Mouse (Mus musculus) right cerebral cortex, postnatal 36 days (tissue): Measurements from ENCODE around the gene Pik3c2g.

Experiments used
- DNase-seq, 2 experiments: peaks; one replicate each; pipeline ENCODE4 v3.0.0; 2022; ENCODE audit warnings: low spot score in 2 of 2, mixed read lengths in 1 of 2

Gene Pik3c2g

GRCm38 (mm10) chr6:139735708-139736626 lies 148.9 kb downstream of the Pik3c2g start:
- DNase-seq = no peak

- no peak for DNase-seq
Observed at GRCm38 (mm10) chr6:139738350-139738749, 151.3 kb downstream of the Pik3c2g start.

- no peak for DNase-seq
Observed at GRCm38 (mm10) chr6:139742693-139743432, 155.8 kb downstream of the Pik3c2g start.

DNA sequence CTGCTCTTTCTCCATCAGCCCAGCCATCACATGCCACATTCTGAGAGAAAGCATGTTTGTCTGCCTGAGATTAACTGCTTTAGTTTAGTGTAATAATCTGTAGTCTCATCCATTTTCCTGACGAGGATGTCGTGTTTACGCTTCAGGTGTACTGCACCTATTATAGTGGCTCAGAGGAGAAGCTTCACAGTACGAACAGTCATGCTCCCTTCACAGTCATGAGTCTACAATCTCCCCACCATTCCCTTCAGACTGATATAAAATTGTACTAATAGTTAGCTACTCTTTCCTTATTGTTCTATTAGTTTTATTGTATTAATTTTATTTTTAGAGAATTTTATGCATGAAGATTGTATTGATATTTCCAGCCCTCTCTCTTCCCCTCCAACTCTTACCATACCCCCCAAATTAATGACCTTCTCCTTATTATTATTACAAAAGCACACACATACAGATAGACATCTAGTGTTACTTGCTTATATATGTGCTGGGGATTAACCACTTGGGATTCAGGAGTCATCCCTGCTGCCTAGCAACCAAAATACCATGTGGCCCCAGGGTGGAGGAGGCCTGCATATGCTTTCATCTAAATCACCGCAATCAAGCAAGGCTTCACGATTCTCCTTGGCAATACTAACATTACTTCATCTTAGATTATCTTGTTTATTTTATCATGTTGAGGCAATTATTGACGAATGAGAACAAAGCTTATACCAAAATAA lies 159.9 kb downstream of the Pik3c2g start:
- no peak for DNase-seq

- DNase-seq = no peak
Observed at GRCm38 (mm10) chr6:139748091-139748771, 161.2 kb downstream of the Pik3c2g start.

DNA sequence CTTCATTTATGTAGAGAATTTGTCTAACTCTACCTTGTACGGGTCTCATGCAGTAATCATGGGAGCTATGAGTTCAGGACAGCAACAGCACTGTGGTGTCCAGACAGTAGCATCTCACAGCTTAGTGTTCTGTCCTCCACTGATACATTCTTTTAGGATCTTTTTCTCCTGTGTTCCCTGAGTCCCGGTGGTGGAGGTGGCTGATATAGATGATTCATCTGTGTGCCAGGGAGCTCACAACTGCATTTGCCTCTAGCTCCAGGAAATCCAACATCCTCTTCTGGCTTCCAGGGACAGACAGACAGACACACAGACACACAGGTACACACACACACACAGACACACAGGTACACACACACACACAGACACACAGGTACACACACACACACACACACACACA lies 163.6 kb downstream of the Pik3c2g start:
- no peak for DNase-seq

DNA sequence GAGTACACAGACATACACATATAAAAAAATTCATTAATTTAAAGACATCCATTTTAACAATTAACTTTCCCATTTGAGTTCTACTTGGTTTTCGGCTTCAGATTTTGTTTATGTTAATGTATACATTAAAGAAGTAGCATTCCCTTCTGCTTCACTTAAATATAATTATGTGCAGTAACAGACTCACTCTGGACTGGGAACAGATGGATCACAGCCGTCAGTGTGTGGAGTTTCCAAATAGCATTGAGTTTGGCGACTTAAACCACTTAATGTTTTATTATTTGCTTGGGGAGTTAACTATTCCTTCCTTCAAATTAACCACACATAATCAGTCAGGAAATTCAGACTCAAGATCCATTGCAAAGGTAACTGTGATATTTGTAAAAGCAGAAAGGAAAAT lies 164.0 kb downstream of the Pik3c2g start:
- no peak for DNase-seq

DNA sequence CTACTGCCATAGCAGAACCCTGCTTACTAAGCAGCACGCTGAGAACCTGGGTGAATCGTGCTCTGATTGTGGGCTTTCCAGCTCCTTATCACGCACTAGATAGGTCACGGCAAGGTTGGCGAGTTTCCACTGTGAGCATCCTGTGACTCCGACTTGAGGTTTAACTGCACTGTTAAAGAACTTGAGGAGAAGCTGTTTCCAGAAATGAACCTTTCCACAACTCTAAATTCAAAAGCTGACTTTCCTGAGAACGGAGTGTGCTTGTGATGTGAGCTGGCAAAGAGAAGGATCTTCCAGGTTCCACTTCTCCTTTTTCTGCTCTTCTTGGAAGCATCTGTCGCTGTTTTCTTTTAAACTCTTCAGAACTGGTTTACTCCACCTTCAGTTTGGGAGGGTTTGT lies 170.9 kb downstream of the Pik3c2g start:
- no peak for DNase-seq

- no peak for DNase-seq
Observed at GRCm38 (mm10) chr6:139760978-139761377, 174.0 kb downstream of the Pik3c2g start.

GRCm38 (mm10) chr6:139764398-139764797 lies 177.4 kb downstream of the Pik3c2g start:
- no peak for DNase-seq

- DNase-seq = no peak
Observed at GRCm38 (mm10) chr6:139769744-139770473, 182.9 kb downstream of the Pik3c2g start.

- DNase-seq = no peak
Observed at GRCm38 (mm10) chr6:139770535-139770934, 183.5 kb downstream of the Pik3c2g start.

DNA sequence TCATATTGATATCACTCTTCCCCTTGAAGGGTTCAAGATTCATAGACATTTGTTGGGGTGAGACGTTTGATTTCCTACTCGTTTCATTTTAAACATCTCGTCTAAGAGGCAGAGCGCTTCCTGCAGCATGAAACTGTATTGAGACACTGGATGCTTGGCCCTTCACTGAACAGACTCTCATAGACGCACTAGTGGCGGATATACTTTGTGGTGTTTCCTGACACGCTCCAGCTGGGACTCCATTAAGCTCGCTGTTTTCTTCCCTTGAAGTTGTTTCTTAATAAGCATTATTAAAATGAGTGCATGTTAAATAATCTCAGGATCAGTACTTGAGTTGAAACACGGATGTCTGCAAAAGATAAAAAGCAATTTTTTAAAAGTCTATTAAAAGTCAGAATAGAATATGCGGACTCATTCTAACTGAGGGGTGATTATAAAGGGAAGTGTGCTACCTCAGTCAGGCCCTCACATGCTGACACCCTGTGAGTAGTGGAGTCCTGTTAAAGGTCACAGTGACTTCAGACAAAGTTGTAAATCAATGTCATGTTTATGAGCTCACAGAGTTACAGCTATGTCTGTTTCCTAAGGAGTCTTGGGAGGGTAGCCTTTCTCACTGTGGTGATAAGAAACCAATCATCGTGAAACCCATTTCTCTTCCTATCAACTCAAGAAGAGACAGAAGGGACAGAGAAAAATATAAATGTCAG lies 190.7 kb downstream of the Pik3c2g start:
- no peak for DNase-seq

DNA sequence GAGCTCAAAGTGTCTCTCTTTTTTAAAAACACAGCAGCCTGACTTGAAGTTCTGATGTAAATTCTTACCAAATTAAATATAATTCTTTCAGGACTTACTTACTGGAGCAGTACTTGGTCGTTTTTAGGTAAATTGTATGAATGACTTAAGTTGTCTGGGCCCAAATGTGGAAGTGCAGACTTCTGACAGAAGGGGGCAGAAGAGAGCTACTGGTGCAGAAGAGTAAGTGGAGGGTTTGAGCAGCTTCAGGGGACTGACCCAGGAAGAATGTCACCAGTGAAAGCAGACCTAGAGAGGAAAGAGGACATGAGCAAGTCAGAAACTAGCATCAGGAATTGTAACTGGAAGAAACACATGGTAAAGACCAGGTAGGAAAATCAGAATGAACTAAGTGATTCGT lies 193.0 kb downstream of the Pik3c2g start:
- DNase-seq = no peak

- no peak for DNase-seq
Observed at GRCm38 (mm10) chr6:139789479-139789878, 202.5 kb downstream of the Pik3c2g start.

- no peak for DNase-seq
Observed at GRCm38 (mm10) chr6:139799541-139800226, 212.7 kb downstream of the Pik3c2g start.

DNA sequence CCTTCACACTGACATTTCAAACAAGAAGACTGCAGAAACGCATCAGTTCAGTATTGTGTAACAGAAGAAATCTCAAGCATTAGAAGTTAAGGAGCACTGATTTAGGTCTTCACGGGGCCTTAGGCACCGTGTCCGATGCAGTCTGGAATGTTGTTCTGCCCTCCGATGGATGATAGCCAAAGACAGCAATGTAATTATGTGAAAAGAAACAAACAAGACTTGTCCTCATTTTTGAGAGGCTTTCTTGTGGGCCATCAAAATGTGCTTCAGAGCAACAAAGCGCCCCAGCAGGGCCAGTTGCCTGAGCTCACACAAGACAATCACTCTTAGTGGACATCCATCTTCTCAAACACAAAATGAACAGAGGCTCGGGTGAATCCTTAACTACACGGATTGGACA lies 234.9 kb downstream of the Pik3c2g start:
- no peak for DNase-seq

DNA sequence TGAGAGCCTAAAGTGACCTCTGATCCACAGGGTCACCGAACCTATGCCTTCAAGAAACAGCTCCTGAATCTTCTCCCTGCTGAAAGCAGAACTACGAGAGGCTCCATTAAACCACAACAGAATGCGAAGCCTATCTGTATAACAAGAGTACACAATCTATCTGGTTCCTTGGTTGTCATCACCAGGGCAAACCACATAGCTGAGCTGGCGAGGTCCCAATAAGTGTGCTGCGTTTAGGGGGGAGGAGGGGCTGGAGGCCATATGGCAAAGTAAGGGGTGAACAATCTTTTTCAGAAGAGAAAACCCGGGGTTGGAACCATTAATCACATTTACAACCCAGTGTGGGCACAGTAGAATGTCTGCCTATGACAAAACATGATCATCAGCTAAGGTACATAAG lies 251.2 kb downstream of the Pik3c2g start:
- no peak for DNase-seq

DNA sequence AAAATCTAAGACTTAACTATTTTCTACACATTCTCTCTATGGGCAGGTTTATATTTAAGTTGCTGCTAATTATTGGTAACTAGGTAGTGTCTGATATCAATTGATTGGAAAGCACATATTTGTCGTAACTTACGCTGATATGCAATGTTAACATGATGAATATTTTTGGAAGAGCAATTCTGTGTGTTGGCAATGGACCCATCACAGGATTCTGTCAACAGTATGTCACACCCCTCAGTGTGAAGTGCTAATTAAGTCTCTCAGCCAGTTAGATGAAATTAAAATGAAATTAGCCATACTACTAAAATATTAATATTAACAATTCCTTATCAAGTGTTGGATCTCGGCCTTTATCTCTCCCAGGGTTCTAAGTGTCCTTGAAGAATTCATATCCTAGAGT lies 251.7 kb downstream of the Pik3c2g start:
- no peak for DNase-seq

DNA sequence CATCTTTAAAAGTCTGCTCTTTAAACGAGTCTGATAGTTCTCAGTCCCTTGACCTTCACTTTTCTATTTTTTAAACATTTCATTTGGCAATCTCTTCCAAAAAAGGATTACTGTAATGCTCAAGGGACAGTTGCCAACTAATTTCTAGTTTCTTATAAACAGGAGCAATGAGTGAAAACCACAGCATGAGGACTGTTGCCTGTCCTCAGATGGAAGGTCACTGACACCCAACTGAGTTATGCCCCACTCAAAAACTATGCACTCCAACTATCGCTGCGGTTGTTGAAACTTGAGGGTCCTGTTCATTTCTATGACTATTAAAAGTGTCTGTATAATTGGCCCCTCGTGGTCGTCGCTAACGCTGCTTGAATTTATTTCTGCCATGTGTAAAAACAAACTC lies 252.9 kb downstream of the Pik3c2g start:
- DNase-seq = no peak
